Comparison of ENCODE assay signal across 26 mouse cellular contexts in the genomic region with DNA sequence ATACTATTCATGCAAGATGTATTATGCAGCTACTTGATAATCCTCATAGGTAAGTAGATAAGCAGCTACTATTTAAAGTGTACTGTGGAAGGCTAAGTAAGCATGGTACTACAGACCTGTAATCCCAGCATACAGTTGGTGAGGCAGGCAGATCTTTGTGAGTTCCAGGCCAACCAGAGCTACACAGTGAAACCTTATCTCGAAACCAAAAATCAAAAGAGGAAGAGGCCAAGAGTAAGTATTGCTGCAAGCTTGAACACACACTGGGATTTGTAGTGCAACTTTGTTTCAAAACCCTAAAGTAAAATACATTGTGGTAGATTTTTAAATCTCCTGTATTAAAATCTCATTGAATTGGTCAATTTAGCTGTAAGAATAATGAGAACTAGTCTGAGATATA. TPM values are rescaled to one million over a fixed set of nuclear protein-coding genes. Genes with fewer than 3 reads are reported as not detected.
DNase-seq lines count a peak whose midpoint lies in the region; ATAC-seq and TF ChIP-seq lines count a peak whose summit lies in the region.
"Had no signal": no experiment of that assay in that cellular context is flagged by ENCODE, and none has a peak within 500 bp of the region (broad histone marks: within the 10 kb centered on the region; RNA-seq: fewer than 3 reads in every experiment).

No protein-coding gene starts in this region.

- no peak for DNase-seq in gastrocnemius, adult 2 months
- no peak for DNase-seq in gastrocnemius, postnatal 36 days
- peak; percentile 4 to 16 for DNase-seq in spleen, postnatal 36 days (ENCODE audit: low spot score in 2 of 2)
- no peak for DNase-seq in spleen, adult 18-20 months
- DNase-seq in splenic B cell, adult 2 months (ENCODE audit: low read depth, low spot score) = peak; percentile 41
- DNase-seq in thymus, postnatal 10 days (ENCODE audit: low spot score in 2 of 2) = no peak
- DNase-seq: adrenal gland, postnatal 14 days; cerebellum, adult 11-12 months; cerebellum, adult 9-10 months; cerebellum, postnatal 25 days; gastrocnemius, postnatal 25 days; heart, adult 18-20 months; heart, postnatal 14 days had no signal

- TF ChIP-seq CTCF in gastrocnemius, adult 2 months (IDR thresholded peaks at IDR 0.05) = no peak

- H3K4me1 ChIP-seq in midbrain, embryonic 13.5 days (replicated peaks) = no peaks in the 10 kb centered on the region
- H3K4me1 ChIP-seq: embryonic facial prominence, embryonic 13.5 days; forebrain, embryonic 12.5 days; hindbrain, embryonic 10.5 days had no signal

- no peaks in the 10 kb centered on the region for H3K27me3 ChIP-seq in splenic B cell, adult 2 months (ENCODE audit: control insufficient read depth, insufficient read depth, low read length, poor library complexity, severe bottlenecking)
- H3K27me3 ChIP-seq in midbrain, embryonic 13.5 days = no peaks in the 10 kb centered on the region
- H3K27me3 ChIP-seq: embryonic facial prominence, embryonic 13.5 days; forebrain, embryonic 12.5 days; heart, embryonic 15.5 days; Patski had no signal

- intact Hi-C loops in gastrocnemius, adult 2 months (cut with DNase I) = no loop called here
- intact Hi-C loops in gastrocnemius, postnatal 36 days (cut with DNase I) = no loop called here

- no peak overlapping the region for H3K4me2 ChIP-seq in midbrain, embryonic 13.5 days (replicated peaks)
- H3K4me2 ChIP-seq: embryonic facial prominence, embryonic 13.5 days; forebrain, embryonic 12.5 days; heart, embryonic 11.5 days; heart, embryonic 15.5 days; hindbrain, embryonic 14.5 days had no signal

- H3K9me3 ChIP-seq in midbrain, embryonic 13.5 days = no peaks in the 10 kb centered on the region
- H3K9me3 ChIP-seq: embryonic facial prominence, embryonic 13.5 days; forebrain, embryonic 12.5 days; G1E; heart, embryonic 15.5 days; hindbrain, embryonic 10.5 days had no signal

- peak; percentile 91 for ATAC-seq in granulocyte monocyte progenitor cell, adult 5-6 weeks (replicated peaks; ENCODE audit: poor library complexity, severe bottlenecking)
- ATAC-seq in midbrain, embryonic 13.5 days = no peak
- ATAC-seq: activated CD4-positive, CD25-positive, alpha-beta regulatory T cell, adult 4 months; forebrain, embryonic 16.5 days; Patski had no signal

- no peak overlapping the region for H3K4me3 ChIP-seq in gastrocnemius, adult 2 months
- no peak overlapping the region for H3K4me3 ChIP-seq in midbrain, embryonic 13.5 days (replicated peaks)
- H3K4me3 ChIP-seq: embryonic facial prominence, embryonic 13.5 days; forebrain, embryonic 12.5 days; heart, embryonic 15.5 days; hindbrain, embryonic 10.5 days had no signal

- no peak overlapping the region for H3K9ac ChIP-seq in midbrain, embryonic 13.5 days (replicated peaks)
- H3K9ac ChIP-seq: embryonic facial prominence, embryonic 13.5 days; forebrain, embryonic 12.5 days; heart, embryonic 15.5 days; hindbrain, embryonic 14.5 days had no signal

- 0 out of 2 replicates have a peak overlapping the region, but pooled peaks have one; percentile 6 for H3K27ac ChIP-seq in gastrocnemius, adult 2 months
- H3K27ac ChIP-seq in midbrain, embryonic 13.5 days = no peak overlapping the region
- H3K27ac ChIP-seq: embryonic facial prominence, embryonic 13.5 days; forebrain, embryonic 12.5 days; heart, embryonic 15.5 days; hindbrain, embryonic 10.5 days; hindbrain, embryonic 14.5 days had no signal

- H3K36me3 ChIP-seq in splenic B cell, adult 2 months (ENCODE audit: control insufficient read depth, insufficient read depth, low read length, poor library complexity, severe bottlenecking) = no peaks in the 10 kb centered on the region
- H3K36me3 ChIP-seq in midbrain, embryonic 13.5 days = no peaks in the 10 kb centered on the region
- H3K36me3 ChIP-seq: embryonic facial prominence, embryonic 13.5 days; forebrain, embryonic 12.5 days; heart, embryonic 15.5 days; hindbrain, embryonic 10.5 days had no signal

- WGBS in midbrain, embryonic 13.5 days = 94% methylated on average over 1 of the region's 1 CpGs

RNA-seq across cellular contexts. Expression of a gene that starts 11.1 kb away (rescaled TPM):
- total RNA-seq in gastrocnemius, adult 2 months (2021) = 100 to 1,000 TPM; 302 to 421 TPM
- 100 to 1,000 TPM; 319 to 325 TPM for total RNA-seq in gastrocnemius, postnatal 36 days (2021)
- 106 and 109 TPM in 2 replicates for total RNA-seq in granulocyte monocyte progenitor cell, adult 5-6 weeks (2014; fragmentation: Nextera tagmentation)
- 107 and 114 TPM in 2 replicates for total RNA-seq in granulocyte monocyte progenitor cell, adult 5-6 weeks (2017)
- 162 and 170 TPM in 2 replicates for polyA plus RNA-seq in midbrain, embryonic 13.5 days (2015; fragmentation: Nextera tagmentation; extraction: Ambion mirVana)

RNA-seq across cellular contexts. Expression of a gene that starts 11.2 kb away (rescaled TPM):
- 100 to 1,000 TPM; 276 to 287 TPM for total RNA-seq in gastrocnemius, adult 2 months (2021)
- 100 to 1,000 TPM; 254 to 275 TPM for total RNA-seq in gastrocnemius, postnatal 36 days (2021)
- 5.9 and 6.6 TPM in 2 replicates for total RNA-seq in granulocyte monocyte progenitor cell, adult 5-6 weeks (2014; fragmentation: Nextera tagmentation)
- total RNA-seq in granulocyte monocyte progenitor cell, adult 5-6 weeks (2017) = 7.8 and 8.7 TPM in 2 replicates
- polyA plus RNA-seq in midbrain, embryonic 13.5 days (2015; fragmentation: Nextera tagmentation; extraction: Ambion mirVana) = 11.6 and 13.6 TPM in 2 replicates

RNA-seq across cellular contexts. Expression of a gene that starts 13.5 kb away (rescaled TPM):
- not detected for total RNA-seq in gastrocnemius, adult 2 months (2021)
- not detected for total RNA-seq in gastrocnemius, postnatal 36 days (2021)
- 0.21 TPM in 1 of 2 replicates, not detected in the other for total RNA-seq in granulocyte monocyte progenitor cell, adult 5-6 weeks (2014; fragmentation: Nextera tagmentation)
- 0.93 TPM in 1 of 2 replicates, not detected in the other for total RNA-seq in granulocyte monocyte progenitor cell, adult 5-6 weeks (2017)
- 0.11 and 0.15 TPM in 2 replicates for polyA plus RNA-seq in midbrain, embryonic 13.5 days (2015; fragmentation: Nextera tagmentation; extraction: Ambion mirVana)
- total RNA-seq: gastrocnemius, adult 18-20 months had no signal
- polyA plus RNA-seq: G1E; heart, embryonic 11.5 days; heart, embryonic 15.5 days; hindbrain, embryonic 10.5 days had no signal

Comparison
In these comparisons a context has a peak if more than half of its experiments do, and no peak if none do; other contexts are left out.
1. DNase-seq: peak in spleen, postnatal 36 days (2 of 2) and splenic B cell, adult 2 months (single experiment); none in gastrocnemius, adult 2 months (single experiment), gastrocnemius, postnatal 36 days (0 of 2), spleen, adult 18-20 months (0 of 2) and thymus, postnatal 10 days (0 of 2).
2. RNA of a gene that starts 11.2 kb away (total RNA-seq): 276 to 287 TPM in gastrocnemius, adult 2 months and 254 to 275 TPM in gastrocnemius, postnatal 36 days; 5.9 to 8.7 TPM in granulocyte monocyte progenitor cell, adult 5-6 weeks; every median in the first group is over 10 times any median in the second.